Mouse (Mus musculus) hindbrain, embryonic 14.5 days (tissue): ENCODE data around the gene Ddi2. TPM values are rescaled to one million over a fixed set of nuclear protein-coding genes. Genes with fewer than 3 reads are reported as not detected.

ENCODE experiments used
- ATAC-seq: fragments of 200-750 bp; cut with Nextera tagmentation; 2 replicates; pipeline ENCODE4 v1.8.0; 2017; ENCODE audit warnings: moderate number of reproducible peaks, mild to moderate bottlenecking, moderate TSS enrichment, moderate library complexity; ENCODE audit not compliant: low FRiP score
- DNase-seq: peaks from one replicate; pipeline ENCODE4 v3.0.0-alpha.2; 2015; ENCODE audit warnings: low spot score
- H3K27ac ChIP-seq: fragments of 300-500 bp; sonication (generic); 2 replicates; pipeline ENCODE4 v1.5.1; 2014; ENCODE audit warnings: mild to moderate bottlenecking, moderate library complexity
- H3K27me3 ChIP-seq: fragments of 300-500 bp; sonication (generic); 2 replicates; pipeline ENCODE4 v1.6.1; 2014; ENCODE audit warnings: mild to moderate bottlenecking, low read length, mixed read lengths; ENCODE audit not compliant: control insufficient read depth, insufficient read depth
- H3K36me3 ChIP-seq: fragments of 300-500 bp; sonication (generic); replicated peaks from 2 replicates; pipeline ENCODE4 v1.6.1; 2014; ENCODE audit not compliant: control insufficient read depth, insufficient read depth
- H3K4me1 ChIP-seq: fragments of 300-500 bp; sonication (generic); replicated peaks from 2 replicates; pipeline ENCODE4 v1.6.1; 2014; ENCODE audit warnings: antibody characterized with exemption, low read length, mixed read lengths; ENCODE audit not compliant: control insufficient read depth, insufficient read depth
- H3K4me2 ChIP-seq: fragments of 300-500 bp; sonication (generic); replicated peaks from 2 replicates; pipeline ENCODE4 v1.6.1; 2014; ENCODE audit warnings: mild to moderate bottlenecking, moderate library complexity
- H3K4me3 ChIP-seq: fragments of 300-500 bp; sonication (generic); replicated peaks from 2 replicates; pipeline ENCODE4 v1.5.1; 2014; ENCODE audit warnings: mild to moderate bottlenecking, low read length
- H3K9ac ChIP-seq: fragments of 300-500 bp; sonication (generic); 2 replicates; pipeline ENCODE4 v1.6.1; 2014
- H3K9me3 ChIP-seq: fragments of 300-500 bp; sonication (generic); 2 replicates; pipeline ENCODE4 v1.6.1; 2016; ENCODE audit warnings: low read length; ENCODE audit not compliant: control insufficient read depth
- WGBS: fragments of 180-500 bp; shearing (Covaris S2); extraction: QIAGEN DNeasy Blood & Tissue Kit; methylation state at CpG from one replicate; pipeline ENCODE4 v1.1.7; 2014; 5-methylcytosine and 5-hydroxymethylcytosine counted together
- polyA plus RNA-seq: library from polyadenylated mRNA; unstranded; fragments of >200 nt; fragmentation: Nextera tagmentation; extraction: Ambion mirVana; gene quantifications from 2 replicates; pipeline ENCODE4 v1.2.1, GENCODE M21; 2014

The Ddi2 gene
- polyA plus RNA-seq, 1 experiment from 2014 or later = 12.0 TPM

- no peaks in the 10 kb centered on the region for H3K36me3 ChIP-seq
- DNase-seq = no peak
- no peaks in the 10 kb centered on the region for H3K9me3 ChIP-seq
- H3K4me1 ChIP-seq = peaks cover 5% of the 10 kb centered on the region; the same call in 1 of the 2 replicates
- no peak overlapping the region for H3K4me2 ChIP-seq
- no peak overlapping the region for H3K4me3 ChIP-seq
- WGBS = 88% methylated on average over 13 of the region's 13 CpGs
- no peak for ATAC-seq
- no peaks in the 10 kb centered on the region for H3K27me3 ChIP-seq
- H3K27ac ChIP-seq = no peak overlapping the region
- H3K9ac ChIP-seq = no peak overlapping the region
Measured at GRCm38 (mm10) chr4:141730401-141730800, 7.2 kb upstream of the Ddi2 start.

- H3K27me3 ChIP-seq = no peaks in the 10 kb centered on the region
- H3K36me3 ChIP-seq = no peaks in the 10 kb centered on the region
- ATAC-seq = no peak
- WGBS = 87% methylated on average over 3 of the region's 3 CpGs
- H3K27ac ChIP-seq = no peak overlapping the region
- H3K4me1 ChIP-seq = peaks cover 1% of the 10 kb centered on the region; the same call in 1 of the 2 replicates
- no peaks in the 10 kb centered on the region for H3K9me3 ChIP-seq
- no peak overlapping the region for H3K4me2 ChIP-seq
- H3K9ac ChIP-seq = no peak overlapping the region
- DNase-seq = no peak
- H3K4me3 ChIP-seq = no peak overlapping the region
Measured at GRCm38 (mm10) chr4:141729266-141729665, 6.0 kb upstream of the Ddi2 start.

DNA sequence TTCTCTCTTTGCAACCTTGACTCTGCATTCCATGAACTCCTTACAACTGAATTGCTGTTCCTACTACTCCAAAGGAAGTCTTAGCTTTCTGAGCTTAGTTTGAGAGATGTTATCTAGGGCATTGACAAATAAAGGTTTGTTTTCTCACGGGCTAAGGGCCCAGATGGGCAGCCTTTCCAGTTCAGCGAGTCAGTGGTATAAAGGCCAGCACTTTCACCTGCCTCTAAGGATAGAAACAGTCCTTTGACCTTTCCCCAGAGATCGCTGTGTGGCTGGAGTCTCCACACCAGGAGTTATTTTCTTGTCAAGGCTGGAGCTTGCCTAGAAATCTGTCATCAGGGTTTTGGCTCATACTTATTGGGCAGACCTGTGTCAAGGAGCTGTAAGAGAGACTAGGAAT, 2.5 kb upstream of the Ddi2 start:
- Histone ChIP-seq H3K27me3 (no peaks in the 10 kb centered on the region), H3K9me3 (no peaks in the 10 kb centered on the region), H3K9ac (no peak overlapping the region), H3K4me3 (no peak overlapping the region), H3K4me2 (no peak overlapping the region), H3K36me3 (no peaks in the 10 kb centered on the region), H3K27ac (no peak overlapping the region), H3K4me1 (peaks cover 20% of the 10 kb centered on the region)
- DNase-seq (no peak), ATAC-seq (no peak)
- WGBS = 59% methylated on average over 3 of the region's 3 CpGs

GRCm38 (mm10) chr4:141725277-141725676, 2.1 kb upstream of the Ddi2 start:
- ATAC-seq (no peak), DNase-seq (no peak)
- Histone ChIP-seq H3K4me3 (no peak overlapping the region), H3K27me3 (no peaks in the 10 kb centered on the region), H3K9me3 (no peaks in the 10 kb centered on the region), H3K4me1 (peaks cover 20% of the 10 kb centered on the region), H3K9ac (no peak overlapping the region), H3K27ac (no peak overlapping the region), H3K4me2 (no peak overlapping the region), H3K36me3 (no peaks in the 10 kb centered on the region)
- 87% methylated on average over 5 of the region's 5 CpGs for WGBS

- Histone ChIP-seq H3K36me3 (no peaks in the 10 kb centered on the region), H3K27me3 (no peaks in the 10 kb centered on the region), H3K4me1 (peaks cover 20% of the 10 kb centered on the region), H3K9me3 (no peaks in the 10 kb centered on the region), H3K27ac (no peak overlapping the region), H3K4me3 (no peak overlapping the region), H3K4me2 (no peak overlapping the region), H3K9ac (no peak overlapping the region)
- WGBS = 71% methylated on average over 11 of the region's 11 CpGs
- no peak for DNase-seq
- no peak for ATAC-seq
Measured at GRCm38 (mm10) chr4:141724594-141724993, 1.4 kb upstream of the Ddi2 start.

DNA sequence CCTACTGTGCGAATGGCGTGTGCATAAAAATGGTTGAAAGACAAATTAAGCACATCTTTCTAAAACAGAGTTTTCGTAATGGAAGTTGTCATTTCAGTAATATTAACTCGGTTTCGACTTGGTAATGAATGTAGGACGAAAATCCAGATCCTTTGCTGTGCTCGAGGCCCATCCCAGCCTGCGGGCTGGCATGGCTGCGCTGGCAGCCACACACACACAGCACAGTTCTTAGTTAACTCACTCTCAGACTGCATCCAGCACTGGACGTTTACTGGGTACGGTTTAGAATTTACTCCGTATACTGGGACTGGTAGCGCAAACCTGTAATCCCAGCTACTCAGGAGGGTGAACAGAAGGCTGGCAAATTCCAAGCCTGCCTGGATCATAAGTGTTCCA, 452 bp upstream of the Ddi2 start:
- peak overlapping the region; percentile 97 for H3K9ac ChIP-seq
- H3K27me3 ChIP-seq = no peaks in the 10 kb centered on the region
- no peaks in the 10 kb centered on the region for H3K36me3 ChIP-seq
- peaks cover 20% of the 10 kb centered on the region for H3K4me1 ChIP-seq
- peak overlapping the region; percentile 90 for H3K4me2 ChIP-seq
- WGBS = 8% methylated on average over 13 of the region's 13 CpGs
- peak overlapping the region; percentile 100 for H3K4me3 ChIP-seq
- DNase-seq = no peak
- H3K9me3 ChIP-seq = no peaks in the 10 kb centered on the region
- peak overlapping the region; percentile 84 for H3K27ac ChIP-seq
- ATAC-seq = peak; percentile 71

GRCm38 (mm10) chr4:141721961-141722360, 1.3 kb downstream of the Ddi2 start:
- H3K27me3 ChIP-seq = no peaks in the 10 kb centered on the region
- DNase-seq (no peak), ATAC-seq (no peak)
- peaks cover 20% of the 10 kb centered on the region for H3K4me1 ChIP-seq
- no peaks in the 10 kb centered on the region for H3K36me3 ChIP-seq
- H3K9me3 ChIP-seq = no peaks in the 10 kb centered on the region
- no peak overlapping the region for H3K27ac ChIP-seq
- peak overlapping the region; percentile 97 for H3K9ac ChIP-seq
- H3K4me2 ChIP-seq = peak overlapping the region; percentile 90
- H3K4me3 ChIP-seq = peak overlapping the region; percentile 100
- 77% methylated on average over 6 of the region's 6 CpGs for WGBS

DNA sequence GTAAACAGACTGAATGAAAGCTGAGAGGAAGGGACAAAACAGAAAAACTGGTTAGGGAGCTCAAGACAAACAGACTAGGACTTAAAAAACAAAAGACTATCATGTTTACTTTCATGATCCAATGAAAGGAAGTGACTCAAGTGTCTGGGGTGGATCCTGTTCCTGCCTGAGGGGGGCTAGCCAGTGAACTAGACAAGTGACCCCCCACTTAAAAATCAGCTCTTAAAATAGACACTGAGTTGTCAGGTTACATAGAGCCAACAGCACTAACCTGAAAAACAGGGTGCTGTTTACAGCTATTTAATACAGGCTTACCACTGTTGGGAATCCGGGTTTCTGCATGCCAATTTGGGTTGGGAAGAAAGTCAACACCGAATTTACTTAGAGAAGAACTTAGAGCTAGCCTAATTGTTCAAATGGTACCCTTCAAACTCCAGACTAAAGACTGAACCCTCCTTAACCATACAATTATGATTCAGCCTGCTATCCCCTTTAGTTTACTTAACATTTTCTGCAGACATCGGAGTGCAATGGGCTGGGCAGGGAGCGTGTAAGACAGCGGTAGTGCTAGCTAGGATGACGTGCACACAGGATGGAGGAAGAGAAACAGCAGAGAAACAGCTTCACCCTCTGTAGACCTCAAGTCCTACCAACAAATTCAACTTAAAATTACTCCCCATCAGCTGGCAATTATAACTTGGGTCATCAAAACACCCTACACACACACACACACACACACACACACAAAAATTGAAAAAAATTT, 2.3 kb downstream of the Ddi2 start:
- peak overlapping the region; percentile 90; the same call in 1 of the 2 replicates for H3K4me2 ChIP-seq
- no peak for ATAC-seq
- 85% methylated on average over 6 of the region's 6 CpGs for WGBS
- H3K4me1 ChIP-seq = peaks cover 20% of the 10 kb centered on the region
- no peak for DNase-seq
- no peaks in the 10 kb centered on the region for H3K27me3 ChIP-seq
- no peak overlapping the region for H3K4me3 ChIP-seq
- no peaks in the 10 kb centered on the region for H3K9me3 ChIP-seq
- H3K36me3 ChIP-seq = no peaks in the 10 kb centered on the region
- no peak overlapping the region for H3K27ac ChIP-seq
- H3K9ac ChIP-seq = no peak overlapping the region

GRCm38 (mm10) chr4:141719304-141719703, 3.9 kb downstream of the Ddi2 start:
- ATAC-seq (no peak), DNase-seq (no peak)
- 97% methylated on average over 1 of the region's 1 CpGs for WGBS

More at GRCm38 (mm10) chr4:141719304-141719703, 3.9 kb downstream of the Ddi2 start:
- Histone ChIP-seq H3K27ac (no peak overlapping the region), H3K9ac (no peak overlapping the region), H3K4me2 (no peak overlapping the region), H3K27me3 (no peaks in the 10 kb centered on the region), H3K36me3 (no peaks in the 10 kb centered on the region), H3K4me3 (no peak overlapping the region), H3K4me1 (peaks cover 20% of the 10 kb centered on the region), H3K9me3 (no peaks in the 10 kb centered on the region)
